Mouse (Mus musculus): ENCODE data around the gene Dock3. TPM values are rescaled to one million over a fixed set of nuclear protein-coding genes. Genes with fewer than 3 reads are reported as not detected.
"Not testable (repeated sequence)": the region's sequence is repeated elsewhere in the genome, so short reads cannot be mapped to it uniquely, and the experiment has no call there.

Dock3 gene
- polyA plus RNA-seq, 1 experiment from 2014 or later = 9.1 TPM

DNA sequence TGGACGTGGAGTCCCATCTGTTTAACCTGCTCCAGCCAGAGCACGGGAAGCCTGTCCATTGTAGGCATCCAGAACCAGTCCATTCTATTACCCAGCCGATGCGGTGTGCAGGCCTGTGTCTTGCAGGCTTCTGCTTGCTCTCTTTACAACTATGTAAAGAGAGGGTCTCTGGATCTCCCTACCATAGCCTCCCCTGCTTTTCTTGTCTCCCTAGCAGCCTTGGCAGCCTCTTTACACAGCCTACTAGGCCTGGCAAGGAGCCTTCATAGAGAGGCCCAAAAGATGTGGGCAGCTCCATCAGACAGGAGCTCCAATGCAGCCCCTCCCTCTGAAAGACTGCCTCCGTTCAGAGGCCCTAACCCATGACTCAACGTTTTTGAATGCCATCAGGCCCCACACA is 17.4 kb upstream of the Dock3 start:
- no peak for ATAC-seq
- Histone ChIP-seq H3K4me1 (ENCODE audit: control insufficient read depth, insufficient read depth, low read length) (peaks cover 11% of the 10 kb centered on the region), H3K27ac (ENCODE audit: low read depth, low read length) (no peak overlapping the region), H3K27me3 (replicated peaks; ENCODE audit: control insufficient read depth, insufficient read depth, low read length) (no peaks in the 10 kb centered on the region), H3K4me3 (ENCODE audit: low read depth, low read length) (no peak overlapping the region), H3K9ac (ENCODE audit: low read length) (no peak overlapping the region), H3K36me3 (ENCODE audit: control insufficient read depth, insufficient read depth, low read length) (no peaks in the 10 kb centered on the region), H3K4me2 (ENCODE audit: low read length) (no peak overlapping the region), H3K9me3 (replicated peaks; ENCODE audit: control insufficient read depth, low read length) (no peaks in the 10 kb centered on the region)
- DNase-seq (ENCODE audit: low spot score) = no peak
- WGBS = 74% methylated on average over 6 of the region's 6 CpGs

DNA sequence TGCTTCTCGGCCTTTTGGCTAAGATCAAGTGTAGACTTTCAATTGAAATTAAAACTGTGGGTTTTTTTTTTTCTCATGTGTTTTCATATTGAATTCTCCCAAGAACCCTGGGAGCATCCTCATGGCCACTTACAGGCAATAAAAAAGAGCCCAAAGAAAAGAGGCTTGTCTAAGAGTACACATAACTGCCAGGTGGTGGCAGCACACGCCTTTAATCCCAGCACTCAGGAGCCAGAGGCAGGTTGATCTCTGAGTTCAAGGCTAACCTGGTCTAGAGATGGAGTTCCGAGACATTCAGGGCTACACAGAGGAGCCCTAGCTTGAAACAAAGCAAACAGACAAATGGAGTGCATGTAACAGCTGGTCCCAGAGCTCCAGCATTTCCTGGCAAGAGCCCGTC is 14.5 kb upstream of the Dock3 start:
- no peak for DNase-seq (ENCODE audit: low spot score)
- Histone ChIP-seq H3K9ac (ENCODE audit: low read length) (no peak overlapping the region), H3K4me1 (ENCODE audit: control insufficient read depth, insufficient read depth, low read length) (no peaks in the 10 kb centered on the region), H3K9me3 (replicated peaks; ENCODE audit: control insufficient read depth, low read length) (no peaks in the 10 kb centered on the region), H3K27me3 (replicated peaks; ENCODE audit: control insufficient read depth, insufficient read depth, low read length) (no peaks in the 10 kb centered on the region), H3K4me3 (ENCODE audit: low read depth, low read length) (no peak overlapping the region), H3K4me2 (ENCODE audit: low read length) (no peak overlapping the region), H3K27ac (ENCODE audit: low read depth, low read length) (no peak overlapping the region), H3K36me3 (ENCODE audit: control insufficient read depth, insufficient read depth, low read length) (no peaks in the 10 kb centered on the region)
- no peak for ATAC-seq
- 66% methylated on average over 4 of the region's 4 CpGs for WGBS

DNA sequence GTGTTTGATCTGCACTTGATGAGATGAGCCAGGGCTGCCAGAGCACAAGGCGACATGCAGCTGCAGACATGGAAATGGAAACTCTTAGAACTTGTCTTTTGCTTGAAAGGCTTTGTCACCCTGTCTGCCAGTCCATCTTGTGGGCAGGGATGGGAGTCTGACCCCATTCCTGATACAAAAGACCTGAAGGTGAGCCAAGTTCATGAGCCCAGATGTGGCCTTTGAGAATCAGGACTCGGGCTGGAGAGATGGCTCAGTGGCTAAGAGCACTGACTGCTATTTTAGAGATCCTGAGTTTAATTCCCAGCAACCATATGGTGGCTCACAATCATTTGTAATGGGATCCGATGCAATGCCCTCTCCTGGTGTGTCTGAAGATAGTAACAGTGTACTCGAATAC is 13.6 kb upstream of the Dock3 start:
- H3K4me1 ChIP-seq (ENCODE audit: control insufficient read depth, insufficient read depth, low read length) = no peaks in the 10 kb centered on the region
- 92% methylated on average over 4 of the region's 4 CpGs for WGBS
- no peaks in the 10 kb centered on the region for H3K36me3 ChIP-seq (ENCODE audit: control insufficient read depth, insufficient read depth, low read length)
- H3K27me3 ChIP-seq (replicated peaks; ENCODE audit: control insufficient read depth, insufficient read depth, low read length) = no peaks in the 10 kb centered on the region
- no peaks in the 10 kb centered on the region for H3K9me3 ChIP-seq (replicated peaks; ENCODE audit: control insufficient read depth, low read length)
- H3K4me3 ChIP-seq (ENCODE audit: low read depth, low read length) = no peak overlapping the region
- H3K9ac ChIP-seq (ENCODE audit: low read length) = no peak overlapping the region
- no peak overlapping the region for H3K4me2 ChIP-seq (ENCODE audit: low read length)
- ATAC-seq = no peak
- DNase-seq (ENCODE audit: low spot score) = no peak
- H3K27ac ChIP-seq (ENCODE audit: low read depth, low read length) = no peak overlapping the region

DNA sequence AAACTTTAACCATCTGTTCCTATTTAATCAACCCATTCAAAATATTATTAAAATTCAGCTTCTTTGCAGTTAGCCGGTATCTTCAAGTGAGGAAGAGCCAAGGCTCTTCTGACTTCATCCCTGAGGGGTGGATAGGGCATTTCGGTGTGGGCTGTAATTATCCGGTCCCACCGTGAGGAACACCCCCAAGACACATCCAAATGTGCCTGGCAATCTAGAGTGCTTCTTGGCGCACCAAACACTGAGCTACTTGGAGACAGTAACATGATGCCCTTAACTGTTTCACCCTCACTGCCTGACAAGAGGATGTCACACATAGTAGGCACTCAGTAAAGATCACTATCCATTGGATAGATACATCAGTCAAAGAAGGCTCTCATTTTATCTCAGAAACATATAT is 4.4 kb upstream of the Dock3 start:
- Histone ChIP-seq H3K9ac (ENCODE audit: low read length) (no peak overlapping the region), H3K4me1 (ENCODE audit: control insufficient read depth, insufficient read depth, low read length) (no peaks in the 10 kb centered on the region), H3K4me3 (ENCODE audit: low read depth, low read length) (no peak overlapping the region), H3K27me3 (replicated peaks; ENCODE audit: control insufficient read depth, insufficient read depth, low read length) (peaks cover 21% of the 10 kb centered on the region), H3K4me2 (ENCODE audit: low read length) (no peak overlapping the region), H3K27ac (ENCODE audit: low read depth, low read length) (no peak overlapping the region), H3K36me3 (ENCODE audit: control insufficient read depth, insufficient read depth, low read length) (no peaks in the 10 kb centered on the region), H3K9me3 (replicated peaks; ENCODE audit: control insufficient read depth, low read length) (no peaks in the 10 kb centered on the region)
- DNase-seq (ENCODE audit: low spot score) (no peak), ATAC-seq (no peak)
- 80% methylated on average over 5 of the region's 5 CpGs for WGBS

DNA sequence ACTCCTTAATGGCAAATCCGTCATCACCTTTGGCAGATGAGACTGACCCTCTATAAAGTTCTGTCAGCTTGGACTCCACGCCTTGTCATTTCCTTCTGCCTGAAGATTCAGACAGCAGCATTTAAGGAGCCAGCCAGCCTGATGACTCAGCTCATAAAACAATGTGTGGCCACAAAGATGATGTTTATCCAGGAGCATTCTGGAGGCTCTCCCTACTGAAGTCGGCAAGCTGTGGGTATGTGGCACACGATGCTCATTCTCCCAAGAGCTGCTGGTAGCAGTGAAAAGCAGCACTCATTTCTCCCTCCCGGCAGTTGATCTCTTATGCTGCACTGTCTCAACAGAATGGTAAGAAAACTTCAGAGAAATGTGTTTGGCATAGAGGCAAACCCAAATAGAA is 3.6 kb upstream of the Dock3 start:
- no peak overlapping the region for H3K4me3 ChIP-seq (ENCODE audit: low read depth, low read length)
- no peaks in the 10 kb centered on the region for H3K36me3 ChIP-seq (ENCODE audit: control insufficient read depth, insufficient read depth, low read length)
- 69% methylated on average over 5 of the region's 5 CpGs for WGBS
- no peak overlapping the region for H3K27ac ChIP-seq (ENCODE audit: low read depth, low read length)
- H3K4me2 ChIP-seq (ENCODE audit: low read length) = no peak overlapping the region
- ATAC-seq (no peak), DNase-seq (ENCODE audit: low spot score) (no peak)
- H3K9ac ChIP-seq (ENCODE audit: low read length) = no peak overlapping the region
- H3K4me1 ChIP-seq (ENCODE audit: control insufficient read depth, insufficient read depth, low read length) = no peaks in the 10 kb centered on the region
- peaks cover 21% of the 10 kb centered on the region for H3K27me3 ChIP-seq (replicated peaks; ENCODE audit: control insufficient read depth, insufficient read depth, low read length)
- H3K9me3 ChIP-seq (replicated peaks; ENCODE audit: control insufficient read depth, low read length) = no peaks in the 10 kb centered on the region

DNA sequence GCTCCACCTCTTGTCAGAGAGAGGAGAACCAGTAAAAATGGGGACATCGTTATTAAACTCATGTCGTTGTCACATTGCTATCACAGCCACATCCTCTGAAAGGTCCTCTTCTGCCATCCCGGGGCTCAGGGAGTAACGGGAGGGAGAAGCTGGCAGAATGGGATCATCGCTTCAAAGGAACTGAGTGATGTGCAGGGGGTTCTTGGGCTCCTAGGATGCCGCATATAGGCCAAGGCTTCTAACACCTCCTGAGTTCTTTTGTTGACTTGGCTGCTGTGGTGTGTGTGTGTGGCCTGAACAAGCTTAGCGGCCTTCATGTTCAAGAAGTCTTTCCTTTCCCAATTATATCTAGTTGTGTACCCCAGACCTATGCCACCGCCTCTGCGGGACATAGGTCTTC is 431 bp upstream of the Dock3 start:
- peaks cover 21% of the 10 kb centered on the region for H3K27me3 ChIP-seq (replicated peaks; ENCODE audit: control insufficient read depth, insufficient read depth, low read length)
- H3K4me2 ChIP-seq (ENCODE audit: low read length) = peak overlapping the region; percentile 69
- H3K4me1 ChIP-seq (ENCODE audit: control insufficient read depth, insufficient read depth, low read length) = peaks cover 3% of the 10 kb centered on the region; the same call in 1 of the 2 replicates
- ATAC-seq (peak; percentile 19), DNase-seq (ENCODE audit: low spot score) (no peak)
- H3K36me3 ChIP-seq (ENCODE audit: control insufficient read depth, insufficient read depth, low read length) = no peaks in the 10 kb centered on the region
- H3K9ac ChIP-seq (ENCODE audit: low read length) = peak overlapping the region; percentile 95
- H3K27ac ChIP-seq (ENCODE audit: low read depth, low read length) = peak overlapping the region; percentile 91
- peak overlapping the region; percentile 90 for H3K4me3 ChIP-seq (ENCODE audit: low read depth, low read length)
- WGBS = 20% methylated on average over 9 of the region's 9 CpGs
- no peaks in the 10 kb centered on the region for H3K9me3 ChIP-seq (replicated peaks; ENCODE audit: control insufficient read depth, low read length)

DNA sequence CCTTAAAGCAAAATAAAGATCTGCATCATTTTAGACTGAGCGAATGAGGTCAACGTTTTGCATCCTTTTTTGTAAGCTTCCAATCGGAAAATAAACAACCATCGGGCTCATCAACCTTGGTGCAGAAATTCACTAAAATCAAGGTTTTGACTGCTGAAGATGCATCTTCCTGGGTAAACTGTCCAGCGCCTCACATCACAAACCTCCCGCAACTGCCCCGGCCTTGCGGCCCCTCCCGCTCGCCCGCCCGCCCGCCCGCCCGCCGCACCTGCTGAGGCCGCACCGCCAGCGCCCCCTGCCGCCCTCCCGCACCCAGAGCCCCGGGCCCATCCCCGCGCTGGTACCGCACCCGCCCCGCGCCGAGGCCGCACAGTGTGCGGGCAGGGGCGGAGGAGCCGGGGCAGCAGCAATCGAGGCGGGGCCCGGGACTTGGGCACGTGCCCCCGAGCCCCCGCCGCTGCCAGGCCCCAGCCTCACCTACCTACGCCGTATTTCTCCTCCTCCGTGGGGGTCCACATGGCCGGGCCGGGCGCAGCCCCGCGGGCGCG is 644 bp downstream of the Dock3 start:
- H3K4me1 ChIP-seq (ENCODE audit: control insufficient read depth, insufficient read depth, low read length) = peaks cover 3% of the 10 kb centered on the region; the same call in 1 of the 2 replicates
- H3K9ac ChIP-seq (ENCODE audit: low read length) = peak overlapping the region; percentile 95
- ATAC-seq (peak; percentile 90), DNase-seq (ENCODE audit: low spot score) (peak; percentile 63)
- no peaks in the 10 kb centered on the region for H3K9me3 ChIP-seq (replicated peaks; ENCODE audit: control insufficient read depth, low read length)
- H3K27me3 ChIP-seq (replicated peaks; ENCODE audit: control insufficient read depth, insufficient read depth, low read length) = peaks cover 21% of the 10 kb centered on the region
- peak overlapping the region; percentile 91 for H3K27ac ChIP-seq (ENCODE audit: low read depth, low read length)
- H3K4me2 ChIP-seq (ENCODE audit: low read length) = peak overlapping the region; percentile 69
- H3K36me3 ChIP-seq (ENCODE audit: control insufficient read depth, insufficient read depth, low read length) = no peaks in the 10 kb centered on the region
- peak overlapping the region; percentile 90 for H3K4me3 ChIP-seq (ENCODE audit: low read depth, low read length)
- whole genome bisulfite sequencing = 1% methylated on average over 38 of the region's 50 CpGs

DNA sequence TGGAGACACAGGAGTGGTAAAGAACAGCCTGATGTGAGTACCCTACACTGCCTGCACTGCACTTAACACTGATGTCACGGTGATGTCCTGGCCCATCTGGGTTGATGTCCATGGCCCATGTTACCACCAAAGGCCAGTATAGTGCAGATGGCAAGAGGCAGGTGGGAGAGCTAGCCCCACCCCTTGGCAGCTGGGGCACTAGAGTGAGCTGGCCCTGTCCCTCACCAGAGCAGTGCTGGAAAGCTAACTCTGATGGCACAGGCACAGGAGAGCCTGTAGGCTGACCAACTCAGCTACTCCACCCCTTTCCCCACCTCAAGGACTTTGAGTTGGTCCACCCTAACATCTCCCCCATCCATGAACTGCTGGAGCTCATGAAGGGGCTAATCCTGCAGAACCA is 7.1 kb downstream of the Dock3 start:
- no peak overlapping the region for H3K4me3 ChIP-seq (ENCODE audit: low read depth, low read length)
- no peaks in the 10 kb centered on the region for H3K9me3 ChIP-seq (replicated peaks; ENCODE audit: control insufficient read depth, low read length)
- DNase-seq (ENCODE audit: low spot score) (no peak), ATAC-seq (no peak)
- H3K27ac ChIP-seq (ENCODE audit: low read depth, low read length) = no peak overlapping the region
- no peaks in the 10 kb centered on the region for H3K27me3 ChIP-seq (replicated peaks; ENCODE audit: control insufficient read depth, insufficient read depth, low read length)
- no peaks in the 10 kb centered on the region for H3K36me3 ChIP-seq (ENCODE audit: control insufficient read depth, insufficient read depth, low read length)
- H3K9ac ChIP-seq (ENCODE audit: low read length) = no peak overlapping the region
- no peaks in the 10 kb centered on the region for H3K4me1 ChIP-seq (ENCODE audit: control insufficient read depth, insufficient read depth, low read length)
- H3K4me2 ChIP-seq (ENCODE audit: low read length) = no peak overlapping the region
- 90% methylated on average over 1 of the region's 1 CpGs for WGBS

DNA sequence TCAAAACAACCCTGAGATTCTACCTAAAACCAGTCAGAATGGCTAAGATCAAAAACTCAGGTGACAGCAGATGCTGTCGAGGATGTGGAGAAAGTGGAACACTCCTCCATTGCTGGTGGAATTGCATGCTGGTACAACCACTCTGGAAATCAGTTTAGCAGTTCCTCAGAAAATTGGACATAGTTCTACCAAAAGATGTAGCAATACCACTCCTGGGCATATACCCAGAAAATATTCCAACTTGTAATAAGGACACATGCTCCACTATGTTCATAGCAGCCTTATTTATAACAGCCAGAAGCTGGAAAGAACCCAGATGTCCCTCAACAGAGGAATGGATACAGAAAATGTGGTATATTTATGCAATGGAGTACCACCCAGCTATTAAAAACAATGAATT is 56.9 kb downstream of the Dock3 start:
- not testable (repeated sequence) for H3K27ac ChIP-seq (ENCODE audit: low read depth, low read length); H3K27me3 ChIP-seq (replicated peaks; ENCODE audit: control insufficient read depth, insufficient read depth, low read length); H3K9me3 ChIP-seq (replicated peaks; ENCODE audit: control insufficient read depth, low read length); DNase-seq (ENCODE audit: low spot score); H3K9ac ChIP-seq (ENCODE audit: low read length); H3K4me3 ChIP-seq (ENCODE audit: low read depth, low read length); H3K36me3 ChIP-seq (ENCODE audit: control insufficient read depth, insufficient read depth, low read length); H3K4me2 ChIP-seq (ENCODE audit: low read length); H3K4me1 ChIP-seq (ENCODE audit: control insufficient read depth, insufficient read depth, low read length); ATAC-seq
- 94% methylated on average over 1 of the region's 1 CpGs for WGBS

Measured in forebrain, embryonic 14.5 days (tissue).